Mouse (Mus musculus) cerebral cortex, adult 2 months (tissue): ENCODE data around the gene Trim6.

Experiments used
- WGBS: fragments of 180-500 bp; shearing (Covaris S2); methylation state at CpG from one replicate; pipeline ENCODE4 v1.1.7; 2018; 5-methylcytosine and 5-hydroxymethylcytosine counted together

Gene Trim6

DNA sequence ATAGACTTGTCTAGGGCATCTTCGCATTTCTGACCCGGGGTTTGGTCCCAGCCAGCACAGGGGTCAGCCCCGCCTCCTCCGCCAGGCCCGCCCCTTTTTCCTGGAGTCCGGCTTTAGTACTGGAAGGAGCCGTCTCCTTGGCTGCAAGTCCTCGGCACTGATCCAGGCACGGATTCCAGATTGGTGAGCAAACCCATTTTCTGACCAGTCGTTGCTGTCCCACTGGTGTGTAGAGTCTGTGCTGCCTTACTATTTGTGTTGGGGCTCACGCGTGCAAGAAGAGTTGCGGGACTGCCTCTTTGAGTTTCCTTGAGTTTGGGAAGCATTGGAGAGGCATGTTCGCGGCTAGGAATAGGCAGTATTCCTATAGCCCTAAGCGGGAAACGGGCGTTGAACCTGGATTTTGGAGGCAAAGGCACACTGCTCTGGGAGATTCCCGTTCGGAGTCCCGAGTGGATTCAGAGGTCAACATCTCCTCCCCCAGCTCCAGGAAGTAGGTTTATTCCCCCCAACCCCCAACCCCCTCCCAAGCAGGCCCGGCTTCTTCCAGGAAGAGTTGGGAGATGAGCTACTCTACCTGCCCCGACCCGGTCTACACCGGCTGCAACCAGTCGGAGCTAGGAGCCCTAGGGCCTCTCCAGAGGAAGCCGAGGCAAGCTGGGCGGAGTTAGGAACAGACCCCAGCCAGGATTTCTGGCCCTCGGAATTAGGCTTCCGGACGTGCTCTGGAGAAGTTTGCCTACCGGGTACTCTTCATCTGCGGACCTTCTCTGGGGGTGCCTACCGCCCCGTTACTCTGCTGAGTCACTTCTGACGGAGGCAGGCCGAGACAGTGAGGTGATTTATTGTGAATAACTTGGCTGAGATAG, at the start of gene Trim6:
Trim6 (plus strand) TSS at position 93 of the 869 bp plus-strand sequence.
- WGBS, result 12% methylated on average over 37 of the region's 37 CpGs

DNA sequence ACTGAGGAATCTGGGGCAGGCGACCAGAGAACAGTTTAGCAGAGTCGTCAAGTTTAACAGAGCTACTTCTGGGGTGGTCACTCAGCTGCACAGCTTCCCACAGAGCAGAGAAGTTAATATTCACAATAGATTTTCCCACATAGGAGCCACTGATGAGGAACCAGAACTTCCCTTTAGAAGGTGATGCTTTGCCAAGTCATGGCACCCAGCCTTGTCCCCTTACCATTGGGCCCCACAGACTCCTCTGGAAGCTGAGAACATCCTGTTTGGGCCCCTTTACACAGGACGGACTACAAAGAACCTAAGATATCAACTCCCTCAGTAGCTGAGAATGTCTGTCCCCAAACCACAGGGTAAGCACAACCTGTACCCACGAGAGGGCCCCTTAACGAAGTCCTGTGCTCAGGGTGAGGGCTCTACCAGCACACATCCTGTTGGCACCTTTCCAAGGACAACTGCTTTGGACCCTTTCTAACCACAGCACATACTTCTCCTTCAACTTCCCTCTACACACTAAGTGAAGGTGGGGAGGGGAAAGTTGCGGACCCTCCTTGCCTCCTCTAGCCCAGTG, 48.9 kb upstream of the Trim6 start:
- 67% methylated on average over 6 of the region's 6 CpGs for WGBS

DNA sequence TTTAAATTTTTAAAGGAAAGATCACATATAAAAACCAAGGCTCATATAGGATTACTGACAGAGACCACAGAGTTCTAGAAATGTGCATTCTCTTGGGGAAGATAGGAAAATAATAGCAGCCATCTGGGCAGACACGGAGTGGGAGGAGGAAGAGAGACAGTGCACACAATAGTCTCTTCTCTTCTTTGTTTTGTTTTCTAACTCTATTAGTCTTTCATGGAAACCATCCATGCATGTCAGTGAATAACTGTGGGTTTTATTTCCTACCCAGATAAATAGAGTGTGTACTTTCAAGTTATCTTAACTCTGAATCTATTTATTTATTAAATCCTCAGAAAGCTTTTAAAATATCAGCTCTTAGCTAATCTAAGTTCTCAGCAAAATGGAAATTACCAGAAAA, 43.5 kb upstream of the Trim6 start:
- WGBS, result 40% methylated on average over 1 of the region's 1 CpGs

DNA sequence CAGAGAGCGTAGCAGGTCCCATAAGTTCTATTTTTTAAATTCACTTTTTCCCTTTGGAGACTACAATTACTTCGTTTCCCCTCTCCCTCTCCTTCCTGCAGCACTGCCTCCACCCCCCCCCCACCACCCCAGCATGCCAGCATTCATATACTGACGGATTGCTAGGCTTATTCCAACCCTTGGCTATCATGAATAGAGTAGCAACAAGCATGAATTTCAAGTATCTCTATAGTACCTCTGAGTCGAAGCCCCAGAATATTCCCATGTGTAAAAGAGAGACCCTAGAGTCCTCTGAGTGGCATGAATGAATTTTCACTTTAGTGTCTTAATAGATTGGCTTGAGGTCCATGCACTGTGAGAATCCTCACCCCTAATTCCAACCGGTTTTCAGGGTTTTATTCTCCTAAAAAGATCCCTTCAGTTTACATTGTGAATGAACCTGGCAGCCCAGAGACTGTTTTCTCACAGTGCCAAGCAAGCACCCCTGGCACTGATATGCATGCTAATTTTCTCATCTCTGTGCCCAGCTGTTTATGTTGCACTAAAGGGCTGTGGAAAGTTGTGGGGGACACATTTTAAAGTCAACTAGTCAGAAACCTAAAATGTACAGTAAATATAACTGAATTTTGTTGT, 40.1 kb upstream of the Trim6 start:
- WGBS, result 65% methylated on average over 5 of the region's 5 CpGs

DNA sequence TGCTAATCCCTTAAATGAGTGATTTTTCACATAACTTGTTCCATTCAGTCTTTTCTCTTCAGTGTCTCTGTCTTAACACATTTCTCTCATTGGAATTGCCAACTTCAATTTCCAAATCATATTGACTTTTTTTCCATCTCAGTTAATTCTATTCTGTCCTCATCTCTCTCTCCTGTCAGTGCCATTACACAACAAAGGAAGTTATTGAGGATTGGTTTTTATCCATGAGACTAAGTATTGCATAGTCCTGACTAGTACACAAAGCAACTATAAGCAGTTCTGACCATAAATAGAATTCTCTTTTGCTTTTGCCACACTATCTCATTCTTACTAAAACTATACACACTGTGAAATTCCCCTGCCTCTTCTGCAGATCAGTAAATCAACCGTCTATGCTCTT, 39.5 kb upstream of the Trim6 start:
- 59% methylated on average over 1 of the region's 1 CpGs for WGBS

DNA sequence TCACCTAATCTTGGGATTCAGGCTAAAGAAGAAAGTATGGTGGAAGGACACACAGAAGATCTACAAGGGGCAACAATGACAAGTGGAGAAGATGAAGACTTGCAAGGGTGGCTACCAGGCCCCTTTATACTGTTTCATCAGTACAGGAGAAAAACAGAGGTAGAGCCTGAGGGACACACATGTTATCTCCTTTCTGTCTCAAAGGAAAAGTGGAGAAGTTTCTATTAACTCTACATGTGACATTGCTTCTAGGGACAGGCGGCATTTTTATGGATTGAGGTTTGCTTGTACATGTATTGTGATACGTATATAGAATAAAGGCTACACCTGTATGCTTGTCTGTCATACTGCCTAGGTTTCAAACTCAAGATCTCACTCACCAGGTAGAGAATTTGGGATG, 35.3 kb upstream of the Trim6 start, which contains the start of gene Olfr648:
Olfr648 (minus strand) TSS at position 101 of the 400 bp plus-strand sequence.
- 98% methylated on average over 2 of the region's 2 CpGs for WGBS

DNA sequence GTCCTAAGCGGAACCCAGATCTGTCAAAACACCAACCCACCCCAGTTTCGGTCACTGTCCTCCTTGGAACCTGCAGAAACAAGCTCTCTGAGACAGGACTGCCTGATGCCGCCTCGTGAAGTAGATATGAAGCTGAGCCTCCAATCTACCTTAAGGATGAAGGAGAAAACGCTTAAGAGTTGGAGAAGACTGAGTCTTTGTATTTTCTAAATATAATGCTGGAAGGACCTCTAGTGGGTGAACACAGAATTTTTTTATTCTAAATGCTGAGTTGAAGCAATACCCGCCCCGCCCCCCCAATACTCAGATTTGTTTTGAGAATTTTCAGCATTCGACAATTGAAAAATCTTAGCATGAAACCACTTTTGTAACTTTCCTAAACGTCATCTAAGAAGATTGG, 27.3 kb upstream of the Trim6 start:
- 62% methylated on average over 9 of the region's 9 CpGs for WGBS

DNA sequence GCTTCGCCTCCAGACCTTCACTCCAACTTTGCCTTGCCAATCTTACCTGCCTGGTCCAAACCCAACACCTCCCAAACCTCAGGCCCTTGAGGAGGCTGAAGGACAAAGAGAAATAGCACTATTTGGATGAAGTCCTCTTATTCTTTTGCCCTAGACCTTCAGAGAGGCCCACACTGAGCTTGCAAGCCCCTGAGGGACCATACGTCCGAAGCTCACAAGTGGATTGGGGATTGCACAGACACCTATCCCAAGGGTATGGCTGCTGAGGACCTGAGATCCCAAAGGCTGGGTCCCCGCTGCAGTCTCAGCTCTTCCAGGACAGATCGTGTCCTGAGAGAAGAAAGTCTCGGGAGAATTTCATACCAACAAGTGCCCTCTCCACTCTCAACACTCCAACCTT, 22.7 kb upstream of the Trim6 start, which contains the start of gene Olfr649:
Olfr649 (minus strand) TSS at position 101 of the 400 bp plus-strand sequence.
- WGBS, result 87% methylated on average over 6 of the region's 6 CpGs

DNA sequence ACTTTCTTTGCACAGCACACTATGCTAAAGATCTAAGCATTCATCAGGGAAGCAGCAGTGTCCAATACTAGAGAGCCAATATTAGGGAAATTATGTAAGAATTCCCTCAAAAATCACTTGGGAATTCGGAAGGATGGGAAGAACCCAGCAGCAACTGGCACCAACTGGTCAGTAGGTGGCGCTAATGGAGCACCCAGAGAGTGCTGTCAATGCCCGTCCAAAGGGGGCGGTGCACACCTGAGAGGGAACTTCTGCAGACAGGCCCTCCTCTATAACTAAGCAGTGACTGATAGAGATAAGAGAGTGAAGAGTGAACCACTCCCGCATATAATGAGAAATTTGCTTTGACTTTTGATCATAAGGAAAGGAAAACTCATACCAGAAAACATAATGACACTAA, 18.8 kb upstream of the Trim6 start:
- 12% methylated on average over 5 of the region's 5 CpGs for WGBS

DNA sequence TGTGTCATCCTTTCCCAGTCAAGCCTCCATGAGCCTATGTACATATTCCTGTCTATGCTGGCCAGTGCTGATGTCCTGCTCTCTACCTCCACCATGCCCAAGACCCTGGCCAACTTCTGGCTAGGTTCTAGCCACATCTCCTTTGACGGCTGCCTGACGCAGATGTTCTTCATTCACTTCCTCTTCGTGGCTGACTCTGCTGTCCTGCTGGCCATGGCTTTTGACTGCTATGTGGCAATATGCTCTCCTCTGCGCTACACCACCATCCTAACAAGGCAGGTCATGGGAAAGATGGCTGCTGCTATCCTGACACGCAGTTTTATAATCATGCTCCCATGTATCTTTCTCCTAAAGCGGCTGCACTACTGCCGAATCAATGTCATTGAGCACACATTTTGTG, 12.4 kb upstream of the Trim6 start:
- WGBS, result 92% methylated on average over 7 of the region's 7 CpGs

DNA sequence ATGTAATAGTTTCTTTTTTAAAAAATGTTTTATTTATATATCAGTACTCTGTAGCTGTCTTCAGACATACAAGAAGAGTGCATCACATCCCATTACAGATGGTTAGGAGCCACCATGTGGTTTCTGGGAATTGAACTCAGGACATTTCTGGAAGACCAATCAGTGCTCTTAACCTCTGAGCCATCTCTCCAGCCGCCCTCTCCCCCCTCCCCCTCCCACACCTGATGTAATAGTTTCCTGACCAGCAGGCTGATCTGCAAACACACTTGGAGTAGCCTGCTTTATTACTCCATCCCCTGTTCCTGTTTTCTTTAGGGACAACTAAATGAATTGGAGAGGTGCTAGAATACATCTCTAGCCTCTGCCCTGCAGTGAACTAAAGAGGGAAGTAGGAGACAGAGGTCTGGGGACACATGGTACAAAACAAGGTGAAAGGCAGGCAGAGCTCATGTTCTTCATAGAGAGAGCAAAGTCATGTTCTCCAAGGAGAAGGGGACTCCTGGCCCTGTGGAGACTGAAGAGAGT, 2.5 kb upstream of the Trim6 start:
- 67% methylated on average over 1 of the region's 1 CpGs for WGBS

DNA sequence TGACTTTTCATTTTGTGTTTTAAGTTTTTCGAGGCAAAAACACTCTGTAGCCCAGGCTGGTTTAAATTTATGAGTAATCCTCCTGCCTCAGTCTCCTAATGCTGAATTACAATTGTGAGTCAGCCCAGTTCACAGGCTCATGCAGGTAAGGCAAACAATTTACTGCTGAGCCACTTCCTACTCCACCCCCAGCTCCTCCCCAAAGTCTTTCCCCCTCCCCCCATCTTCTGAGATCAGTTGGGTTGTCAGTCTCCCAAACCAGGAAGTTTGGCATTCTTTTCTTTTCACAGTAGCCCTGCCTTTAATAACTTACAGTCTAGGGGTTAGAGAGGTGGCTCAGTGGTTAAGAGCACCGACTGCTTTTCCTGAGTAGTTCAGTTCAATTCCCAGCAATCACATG, 712 bp upstream of the Trim6 start:
- WGBS, result 80% methylated on average over 2 of the region's 2 CpGs

DNA sequence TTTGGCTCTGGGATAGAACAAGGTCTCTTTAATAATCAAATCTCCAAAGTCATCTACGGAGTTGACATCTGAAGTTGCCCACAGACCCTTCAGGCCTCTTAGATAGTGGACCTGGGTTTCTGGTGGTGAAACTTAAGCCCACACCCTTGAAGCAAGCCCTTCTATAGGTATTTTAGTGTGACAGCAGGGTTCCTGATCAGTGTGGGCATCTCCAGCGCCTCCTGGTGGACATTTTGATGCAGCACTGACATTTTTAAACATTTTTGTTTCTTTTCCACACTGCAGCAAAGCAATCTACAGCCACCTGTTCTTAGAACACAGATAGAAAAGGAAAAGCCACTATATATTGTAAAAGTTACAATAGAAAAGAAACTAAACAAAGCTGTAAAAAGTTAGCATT, 12.6 kb downstream of the Trim6 start:
- 39% methylated on average over 2 of the region's 2 CpGs for WGBS

DNA sequence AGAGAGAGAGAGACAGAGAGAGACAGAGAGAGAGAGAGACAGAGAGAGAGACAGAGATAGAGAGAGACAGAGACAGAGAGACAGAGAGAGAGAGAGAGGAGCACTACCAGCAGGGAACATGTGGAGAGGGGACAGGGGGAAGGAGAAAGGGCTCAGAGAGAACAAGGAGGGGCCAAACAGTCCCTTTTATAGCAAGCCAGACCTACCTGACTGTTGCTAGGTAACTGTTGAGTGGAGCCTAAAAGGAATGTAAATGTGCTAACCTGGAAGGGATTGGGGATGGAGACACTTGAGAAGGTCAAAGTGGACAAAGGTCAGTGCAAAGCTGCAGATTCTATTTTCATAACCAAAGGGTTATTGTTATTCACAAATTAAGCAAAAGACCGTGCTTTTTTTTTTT, 25.0 kb downstream of the Trim6 start:
- WGBS, result 61% methylated on average over 1 of the region's 1 CpGs

DNA sequence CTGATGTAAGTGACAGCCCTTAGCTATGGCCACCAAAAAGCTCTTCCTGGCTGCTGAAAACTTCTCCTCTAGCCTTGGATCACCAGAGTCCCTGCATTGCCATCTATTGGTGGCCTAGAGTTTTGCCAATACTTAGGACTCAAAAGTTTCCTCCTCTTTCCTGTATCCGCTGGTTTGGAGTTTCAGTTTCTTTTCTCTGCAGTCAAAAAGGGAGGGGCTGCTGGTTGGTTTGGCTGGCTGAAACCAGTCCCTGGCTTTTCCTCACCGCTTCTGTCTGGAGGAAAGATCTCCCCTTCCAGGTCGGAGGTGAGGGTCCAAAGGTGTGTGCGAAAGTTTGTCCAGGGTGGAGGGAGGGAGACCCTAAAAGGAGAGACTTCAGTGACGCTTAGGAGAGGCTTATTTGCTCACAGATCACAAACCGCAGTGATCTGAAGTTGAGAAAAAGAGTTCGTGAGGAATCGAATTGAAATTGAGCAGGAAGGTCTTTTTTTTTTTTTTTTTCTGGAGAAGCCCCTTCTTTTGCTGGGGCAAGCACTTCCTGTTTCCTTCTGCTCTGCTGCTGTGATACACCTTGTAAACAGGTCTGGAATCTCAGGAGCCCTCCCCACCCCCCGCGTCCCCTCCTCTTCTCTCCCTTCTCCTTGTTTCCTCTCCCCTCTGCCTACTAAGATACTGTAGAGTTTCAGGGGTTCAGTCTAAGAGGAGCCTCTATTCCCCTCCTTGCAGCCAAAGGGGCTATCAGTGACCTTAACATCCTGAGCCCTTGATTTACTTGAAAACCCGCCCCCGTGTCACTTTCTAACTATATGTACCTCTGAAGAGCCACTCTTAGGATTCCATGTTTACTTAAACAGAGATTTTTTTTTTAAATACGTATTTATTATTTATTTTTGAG, 25.9 kb downstream of the Trim6 start, which contains the start of gene Trim34a:
Trim34a (plus strand) TSS at position 171 of the 895 bp plus-strand sequence.
- 12% methylated on average over 13 of the region's 13 CpGs for WGBS

DNA sequence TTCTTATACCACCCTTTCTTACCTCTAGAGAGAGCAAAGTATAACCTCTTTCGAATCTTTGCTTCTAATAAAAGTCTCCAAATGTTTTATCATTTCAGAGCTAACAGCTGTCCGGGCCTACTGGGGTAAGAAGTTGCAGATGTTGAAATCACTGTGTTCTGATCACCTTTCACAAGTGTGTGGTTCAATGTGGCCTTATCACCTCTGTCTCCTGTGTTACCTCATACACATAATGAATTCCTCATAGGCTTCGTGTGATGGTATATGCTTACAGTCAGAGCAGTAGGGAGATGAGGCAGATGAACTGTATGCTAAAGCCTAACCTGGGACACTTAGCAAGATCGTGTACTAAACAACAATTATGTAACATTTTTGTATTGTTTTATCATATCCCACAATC, 41.8 kb downstream of the Trim6 start:
- WGBS, result 94% methylated on average over 4 of the region's 4 CpGs

DNA sequence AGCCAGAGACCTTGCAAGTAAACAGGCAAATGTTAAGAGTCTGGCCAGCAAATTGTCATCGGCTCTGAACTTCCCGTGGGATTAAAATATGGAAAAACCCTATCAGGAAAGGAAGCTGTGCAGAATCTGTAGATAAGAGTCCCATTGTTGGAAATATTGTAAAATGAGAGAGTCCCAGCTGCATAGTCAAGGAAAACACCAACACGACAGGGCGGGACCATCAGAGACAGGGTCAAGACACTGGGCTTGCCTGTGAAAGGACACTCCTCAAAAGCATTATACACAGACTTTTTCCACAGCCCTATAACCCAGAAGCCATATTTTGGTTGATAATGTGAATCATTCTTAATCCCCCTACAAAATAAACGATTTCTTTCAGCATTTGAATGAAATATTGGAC, 46.7 kb downstream of the Trim6 start:
- WGBS, result 78% methylated on average over 5 of the region's 5 CpGs

DNA sequence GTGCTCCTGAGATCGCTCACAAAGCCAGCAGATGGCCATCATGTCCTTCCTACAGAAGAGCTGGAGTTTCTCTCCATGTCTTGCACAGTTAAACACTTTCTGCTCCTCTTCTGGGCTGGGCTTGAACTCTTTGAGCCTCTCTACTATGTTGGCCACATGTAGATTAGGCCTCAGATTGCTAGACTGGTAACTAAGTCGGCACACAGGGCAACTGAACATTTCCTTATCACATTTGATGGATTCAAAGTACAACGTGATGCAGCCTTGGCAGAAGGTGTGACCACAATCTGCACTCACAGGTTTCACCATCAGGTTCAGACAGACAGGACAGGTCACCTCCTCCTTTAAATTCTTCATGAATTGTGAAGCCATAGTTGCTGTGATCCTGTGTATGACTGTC, 60.8 kb downstream of the Trim6 start:
- 88% methylated on average over 3 of the region's 3 CpGs for WGBS
